Mouse (Mus musculus) kidney, adult 2 months (tissue): ENCODE measurements around the gene Slc39a11. TPM values are rescaled to one million over a fixed set of nuclear protein-coding genes. Genes with fewer than 3 reads are reported as not detected.
A peak's percentile ranks its signal among the peaks of the same experiment; 100 is the strongest.

ENCODE experiments used
- DNase-seq: peaks from one replicate; pipeline ENCODE4 v3.0.0; 2021
- H3K27ac ChIP-seq: fragments of 200-500 bp; 2 replicates; pipeline ENCODE4 v1.5.1; 2012; ENCODE audit warnings: low read depth, low read length, control low read depth, inconsistent platforms; ENCODE audit not compliant: insufficient read depth
- H3K27me3 ChIP-seq: fragments of 200-500 bp; replicated peaks from 2 replicates; pipeline ENCODE4 v1.6.1; 2012; ENCODE audit warnings: mild to moderate bottlenecking, moderate library complexity, low read length, inconsistent platforms; ENCODE audit not compliant: control insufficient read depth, insufficient read depth
- H3K36me3 ChIP-seq: fragments of 200-500 bp; 2 replicates; pipeline ENCODE4 v1.6.1; 2012; ENCODE audit warnings: mild to moderate bottlenecking, moderate library complexity, low read length, inconsistent platforms; ENCODE audit not compliant: control insufficient read depth, insufficient read depth
- H3K4me1 ChIP-seq: fragments of 200-500 bp; 2 replicates; pipeline ENCODE4 v1.6.1; 2011; ENCODE audit warnings: low read length; ENCODE audit not compliant: control insufficient read depth, insufficient read depth
- H3K4me3 ChIP-seq: fragments of 200-500 bp; 2 replicates; pipeline ENCODE4 v1.5.1; 2011; ENCODE audit warnings: mild to moderate bottlenecking, low read depth, low read length, control low read depth; ENCODE audit not compliant: insufficient read depth
- CTCF ChIP-seq: fragments of 200-500 bp; conservative IDR thresholded peaks from 2 replicates; pipeline ENCODE4 v1.5.1; 2011; ENCODE audit warnings: low read depth, mild to moderate bottlenecking, control low read depth, low read length, moderate library complexity, mixed read lengths; ENCODE audit not compliant: insufficient read depth, insufficient read length
- POLR2A ChIP-seq: fragments of 200-500 bp; IDR thresholded peaks from one replicate; pipeline ENCODE4 v1.6.1; 2011; ENCODE audit warnings: low read depth, low read length, control low read depth
- WGBS: fragments of 180-500 bp; shearing (Covaris S2); methylation state at CpG from one replicate; pipeline ENCODE4 v1.1.7; 2018; 5-methylcytosine and 5-hydroxymethylcytosine counted together
- polyA plus RNA-seq: library from polyadenylated mRNA; depleted of rRNA; stranded (reverse); fragments of >200 nt; gene quantifications from 2 replicates; pipeline ENCODE4 v1.2.3, GENCODE M21; 2012

Gene Slc39a11
- polyA plus RNA-seq, 1 experiment = 24.5 TPM

DNA sequence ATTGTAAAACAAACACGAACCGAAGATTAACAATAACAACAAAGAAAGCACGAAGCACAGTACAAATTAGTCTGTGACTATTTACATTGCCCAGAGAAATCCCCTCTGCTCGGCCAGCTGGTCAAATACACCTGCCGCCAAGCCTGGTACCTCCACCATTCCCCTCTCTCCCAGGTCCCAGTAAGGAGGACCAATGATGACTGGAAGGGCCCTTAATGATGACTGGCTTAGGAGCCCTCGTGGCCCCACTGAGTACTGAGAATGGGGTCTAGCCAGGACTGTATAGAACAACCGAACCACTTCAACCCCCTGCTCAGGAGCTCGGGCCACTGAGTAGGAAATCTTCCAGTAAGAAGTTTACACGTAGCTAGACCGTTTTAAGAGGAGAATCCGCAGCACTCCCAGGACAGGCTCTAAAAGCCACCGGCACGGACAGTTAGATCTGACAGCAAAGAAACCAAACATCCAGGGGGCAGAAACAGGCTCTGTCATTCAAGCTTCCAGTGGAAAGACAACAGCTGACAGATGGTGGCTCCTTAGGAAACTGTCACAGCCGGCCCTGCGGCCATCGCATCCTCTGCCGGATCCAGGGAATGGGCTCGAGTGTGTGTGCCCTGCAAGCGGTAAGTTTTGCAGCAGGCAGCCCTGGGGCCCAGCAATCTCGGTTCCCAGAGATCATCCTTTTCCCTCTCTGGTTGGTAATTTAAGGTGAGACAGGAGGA is 128.2 kb downstream of the Slc39a11 start:
- TF ChIP-seq CTCF (no peak), POLR2A (no peak)
- WGBS = 89% methylated on average over 20 of the region's 20 CpGs
- Histone ChIP-seq H3K27me3 (no peaks in the 10 kb centered on the region), H3K4me3 (no peak overlapping the region), H3K4me1 (no peaks in the 10 kb centered on the region), H3K27ac (no peak overlapping the region), H3K36me3 (no peaks in the 10 kb centered on the region)
- no peak for DNase-seq

DNA sequence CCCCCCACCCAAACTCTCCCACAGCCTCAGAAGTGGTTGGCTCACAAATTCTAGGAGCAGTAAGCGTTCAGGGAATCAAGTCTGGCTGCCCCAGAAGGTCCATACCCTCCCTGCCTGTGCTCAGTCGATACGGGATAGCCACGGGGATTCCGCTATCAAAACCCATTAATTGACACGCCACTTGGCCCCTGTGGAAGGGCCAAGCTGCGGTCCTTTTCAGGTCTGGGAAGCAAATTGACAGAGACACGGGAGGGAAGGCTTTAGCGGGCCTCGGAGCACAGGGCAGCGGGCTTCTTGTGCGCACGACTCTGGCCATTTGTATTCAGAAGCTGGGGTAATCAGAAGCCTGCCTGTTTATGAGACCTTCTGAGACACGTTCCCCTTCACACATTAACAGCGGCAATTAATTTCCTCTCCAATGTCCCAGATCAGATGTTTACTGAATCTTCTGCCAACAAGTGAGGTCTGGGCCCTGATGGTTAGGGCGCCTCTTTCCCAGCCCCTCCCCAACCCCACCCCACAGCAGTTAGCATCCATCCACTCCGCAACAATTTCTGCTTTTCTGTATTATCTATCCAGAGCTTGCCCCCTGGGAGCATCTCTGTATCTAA is 128.9 kb downstream of the Slc39a11 start:
- no peak overlapping the region for H3K27ac ChIP-seq
- WGBS = 84% methylated on average over 17 of the region's 17 CpGs

DNA sequence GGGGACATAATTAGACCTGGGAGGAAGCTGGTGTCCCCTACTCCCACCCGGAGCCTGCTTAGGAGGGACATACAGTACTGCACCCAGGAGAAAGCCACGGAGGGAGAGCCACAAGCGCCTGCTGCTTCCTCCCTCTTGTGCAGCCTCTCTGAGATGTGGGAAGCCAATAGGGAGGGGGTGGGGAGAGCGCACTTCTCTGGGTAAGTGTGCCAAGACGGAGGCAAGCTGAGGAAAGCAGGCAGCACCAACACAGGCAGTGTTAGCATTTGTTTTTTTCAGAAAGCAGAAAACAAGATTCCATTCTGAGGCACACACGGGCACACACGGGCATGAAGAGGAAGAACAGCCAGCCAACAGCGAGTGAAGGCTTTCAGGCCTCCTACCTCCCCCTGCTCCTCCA is 129.5 kb downstream of the Slc39a11 start:
- Histone ChIP-seq H3K27ac (no peak overlapping the region), H3K27me3 (no peaks in the 10 kb centered on the region), H3K4me1 (no peaks in the 10 kb centered on the region), H3K36me3 (no peaks in the 10 kb centered on the region), H3K4me3 (no peak overlapping the region)
- 85% methylated on average over 8 of the region's 8 CpGs for WGBS
- TF ChIP-seq POLR2A (no peak), CTCF (no peak)
- DNase-seq = no peak

More for the DNA sequence above, 128.9 kb downstream of the Slc39a11 start:
- Histone ChIP-seq H3K36me3 (no peaks in the 10 kb centered on the region), H3K4me1 (no peaks in the 10 kb centered on the region), H3K4me3 (no peak overlapping the region), H3K27me3 (no peaks in the 10 kb centered on the region)
- TF ChIP-seq CTCF (no peak), POLR2A (no peak)
- no peak for DNase-seq

DNA sequence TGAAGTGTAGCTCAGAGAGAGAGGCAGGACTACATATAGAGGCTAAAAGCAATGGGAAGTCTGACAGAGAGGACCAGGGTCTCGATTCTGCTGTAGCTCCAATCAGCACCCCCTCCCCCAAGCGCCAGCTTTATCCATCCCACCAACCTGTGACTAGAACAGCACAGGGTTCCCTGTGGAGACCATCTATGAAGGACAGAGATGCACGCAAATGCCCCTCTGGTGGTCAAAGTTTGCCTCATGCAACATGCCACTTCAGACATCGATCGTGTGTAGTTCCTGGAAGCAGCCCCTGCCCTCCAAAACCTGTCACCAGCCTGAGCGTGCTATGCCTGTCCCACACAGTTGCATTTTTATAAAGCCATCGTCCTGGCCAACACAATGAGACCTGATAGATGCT is 129.9 kb downstream of the Slc39a11 start:
- Histone ChIP-seq H3K4me3 (no peak overlapping the region), H3K27me3 (no peaks in the 10 kb centered on the region), H3K36me3 (no peaks in the 10 kb centered on the region), H3K4me1 (no peaks in the 10 kb centered on the region), H3K27ac (no peak overlapping the region)
- 92% methylated on average over 7 of the region's 7 CpGs for WGBS
- DNase-seq = no peak
- TF ChIP-seq POLR2A = no peak
- no peak for TF ChIP-seq CTCF

DNA sequence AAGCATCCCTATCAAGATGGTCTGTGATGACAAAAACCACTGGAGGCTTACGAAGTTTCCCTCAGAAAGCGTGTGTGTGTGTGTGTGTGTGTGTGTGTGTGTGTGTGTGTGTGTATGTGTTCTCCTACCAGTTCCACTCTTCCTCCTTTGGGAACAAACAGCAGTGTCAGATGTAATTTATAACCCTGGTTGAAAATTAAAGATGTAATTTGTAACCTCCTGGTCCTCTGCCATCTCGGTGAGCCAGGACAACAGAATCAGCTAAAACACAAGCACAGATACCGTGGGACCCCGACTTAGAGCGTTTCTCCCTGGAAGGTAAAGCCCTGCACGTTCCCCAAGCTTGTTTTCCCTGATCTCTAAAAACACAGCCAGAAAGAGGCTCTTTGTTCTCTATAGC is 131.7 kb downstream of the Slc39a11 start:
- Histone ChIP-seq H3K36me3 (no peaks in the 10 kb centered on the region), H3K4me3 (no peak overlapping the region), H3K27ac (no peak overlapping the region), H3K27me3 (no peaks in the 10 kb centered on the region), H3K4me1 (no peaks in the 10 kb centered on the region)
- no peak for TF ChIP-seq POLR2A
- TF ChIP-seq CTCF = no peak
- DNase-seq = peak; percentile 67
- 56% methylated on average over 7 of the region's 7 CpGs for WGBS

DNA sequence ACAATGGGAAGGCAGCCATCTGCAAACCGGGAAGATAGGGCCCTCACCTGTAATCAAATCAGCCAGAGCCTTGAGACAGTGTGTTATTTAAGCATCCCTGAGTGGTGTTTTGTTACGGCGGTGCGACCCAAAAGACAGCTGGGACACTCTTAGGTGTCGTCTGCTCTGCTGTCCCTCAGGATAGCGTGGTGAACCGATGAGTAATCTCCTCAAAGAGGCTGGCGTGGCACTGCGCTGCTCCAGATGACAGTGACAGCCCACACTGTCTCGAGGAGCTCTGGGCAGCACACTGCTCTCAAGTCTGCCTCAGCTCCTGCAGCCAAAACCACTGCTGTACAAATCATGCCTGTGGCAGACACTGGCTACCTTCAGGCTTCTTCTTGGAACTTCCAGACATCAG is 133.7 kb downstream of the Slc39a11 start:
- H3K36me3 ChIP-seq = no peaks in the 10 kb centered on the region
- no peak for TF ChIP-seq CTCF
- no peak for TF ChIP-seq POLR2A
- no peak overlapping the region for H3K4me3 ChIP-seq
- WGBS = 86% methylated on average over 10 of the region's 10 CpGs
- H3K4me1 ChIP-seq = no peaks in the 10 kb centered on the region
- H3K27me3 ChIP-seq = no peaks in the 10 kb centered on the region
- H3K27ac ChIP-seq = no peak overlapping the region
- DNase-seq = no peak

DNA sequence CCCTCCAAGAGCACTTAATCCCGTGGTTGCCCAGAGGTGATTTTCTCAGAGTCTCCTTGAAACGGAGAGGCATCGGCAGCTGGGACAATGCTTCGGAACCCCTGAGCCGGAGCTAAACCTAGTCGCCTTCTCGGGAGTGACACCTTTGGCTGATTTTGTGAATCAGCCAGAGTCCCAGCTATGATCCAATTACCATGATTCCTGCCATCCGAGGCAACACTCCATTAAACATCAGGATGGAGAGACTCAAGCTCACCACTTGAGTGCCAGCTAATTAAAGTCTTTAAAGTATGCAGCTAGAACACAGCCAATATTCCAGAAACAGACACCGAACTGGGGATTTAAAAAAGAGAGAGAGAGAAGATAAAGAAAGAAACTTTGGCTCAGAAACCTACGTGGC is 136.9 kb downstream of the Slc39a11 start:
- TF ChIP-seq POLR2A (no peak), CTCF (no peak)
- no peaks in the 10 kb centered on the region for H3K27me3 ChIP-seq
- 64% methylated on average over 10 of the region's 10 CpGs for WGBS
- H3K36me3 ChIP-seq = no peaks in the 10 kb centered on the region
- no peaks in the 10 kb centered on the region for H3K4me1 ChIP-seq
- DNase-seq = no peak
- no peak overlapping the region for H3K27ac ChIP-seq
- no peak overlapping the region for H3K4me3 ChIP-seq
